Mouse (Mus musculus): ENCODE data around the gene Rab3il1.

- no peak for TF ChIP-seq MAFK (IDR thresholded peaks at IDR 0.05; ENCODE audit: insufficient read depth, low read depth, low read length)
- no peak for TF ChIP-seq HCFC1 (IDR thresholded peaks at IDR 0.05; ENCODE audit: borderline replicate concordance, insufficient read depth, low read length)
- no peak for TF ChIP-seq ZNF384 (IDR thresholded peaks at IDR 0.05; ENCODE audit: low read depth, low read length)
- no peak for TF ChIP-seq CHD2 (IDR thresholded peaks at IDR 0.05; ENCODE audit: low read depth, low read length)
Measured at GRCm38 (mm10) chr19:10062292-10062691, 60.8 kb downstream of the Rab3il1 start.
